Mouse (Mus musculus) urinary bladder, postnatal 14 days (tissue): ENCODE measurements around the gene Defb26.

ENCODE experiments used
- DNase-seq: peaks from one replicate; pipeline ENCODE4 v3.0.0; 2021; ENCODE audit warnings: low spot score

Defb26 gene

DNA sequence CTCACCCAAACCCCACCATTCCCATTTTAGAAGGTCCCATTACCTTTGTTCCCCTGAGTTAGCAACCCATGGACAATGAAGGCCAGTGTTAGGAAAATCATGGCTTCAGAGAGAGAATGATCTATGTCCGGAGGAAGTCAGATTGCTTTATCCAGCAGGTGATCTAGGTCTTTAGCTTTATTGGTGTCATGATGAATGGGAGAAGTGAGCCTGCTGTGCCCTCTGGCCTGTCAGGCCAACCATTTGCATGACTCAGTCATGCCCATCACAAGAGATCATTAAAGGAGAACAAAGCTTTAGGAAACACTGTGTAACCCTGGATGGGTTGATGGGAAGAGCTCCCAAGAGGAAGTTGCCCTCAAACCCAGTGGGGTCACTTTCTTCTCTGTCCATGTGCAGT, at the start of gene Defb26:
Gene Defb26, minus strand, starts transcription at position 101 of the 400 bp plus-strand sequence.
- no peak for DNase-seq

DNA sequence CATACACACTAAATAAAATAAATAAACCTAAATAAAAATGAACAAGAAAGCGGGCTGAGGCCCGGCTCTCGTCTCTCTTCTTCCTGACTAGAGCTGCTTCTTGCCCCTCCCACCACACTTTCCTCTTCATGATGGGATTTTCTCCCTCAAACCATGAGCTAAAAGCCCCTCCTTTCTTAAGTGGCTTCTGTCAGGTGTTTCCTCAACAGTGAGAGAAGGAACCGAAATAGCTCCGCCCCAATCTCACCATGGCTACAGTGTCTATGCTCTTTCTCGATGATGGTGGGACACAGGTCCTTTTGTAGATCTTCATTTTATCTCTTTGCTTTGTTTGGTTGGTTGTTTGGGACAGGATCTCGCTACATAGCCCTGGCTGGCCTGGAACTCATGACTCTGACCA, 45.2 kb upstream of the Defb26 start:
- no peak for DNase-seq

DNA sequence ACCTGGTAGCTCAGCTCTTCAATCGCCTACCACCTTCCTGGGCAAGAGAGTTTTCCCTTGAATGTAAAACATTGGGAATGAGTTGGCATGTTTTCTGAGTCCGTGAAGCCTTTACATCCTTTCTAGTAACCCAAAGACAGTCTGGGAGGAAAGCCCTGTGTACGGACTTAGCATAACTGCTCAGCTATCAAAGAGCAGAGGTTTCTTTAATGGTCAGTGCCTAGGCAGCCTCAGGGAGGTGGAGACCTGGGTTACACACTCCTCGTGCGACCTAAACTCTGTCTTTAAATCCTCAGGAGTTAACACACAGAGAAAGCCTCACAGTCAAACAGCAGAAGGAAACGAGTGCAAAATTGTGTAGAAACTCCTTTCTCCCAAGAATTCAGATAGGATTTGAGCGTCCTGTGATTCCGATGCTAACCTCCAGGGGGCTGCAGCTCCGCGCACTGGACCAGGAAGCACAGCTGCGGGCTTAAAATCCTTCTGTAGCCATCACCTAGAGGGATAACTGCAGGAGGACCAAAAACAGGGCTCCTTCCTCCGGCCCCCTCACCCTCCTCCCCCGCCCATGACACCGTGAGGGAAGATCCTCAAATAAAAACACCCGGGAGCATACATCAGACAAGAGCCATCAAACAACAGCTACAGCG, 42.4 kb upstream of the Defb26 start:
- DNase-seq: peak; percentile 66

DNA sequence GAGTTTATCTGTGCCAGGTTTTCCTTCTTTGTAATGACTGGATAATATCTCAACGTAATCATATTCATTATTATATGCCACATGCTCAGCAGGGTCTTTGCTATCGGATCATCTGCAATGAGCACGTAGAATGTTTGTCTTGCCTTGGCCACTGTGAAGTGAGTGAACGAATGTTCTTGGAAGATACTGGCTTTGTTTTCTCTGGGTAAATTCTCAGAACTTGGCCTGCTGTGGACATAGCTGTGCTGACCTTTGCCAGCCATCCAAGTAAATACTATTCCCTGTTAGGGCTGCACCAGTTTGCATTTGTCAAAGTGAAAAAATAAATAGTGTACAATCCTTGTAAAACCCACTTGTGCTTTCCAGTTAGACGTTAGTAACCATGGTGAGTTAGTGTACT, 36.6 kb upstream of the Defb26 start:
- no peak for DNase-seq

DNA sequence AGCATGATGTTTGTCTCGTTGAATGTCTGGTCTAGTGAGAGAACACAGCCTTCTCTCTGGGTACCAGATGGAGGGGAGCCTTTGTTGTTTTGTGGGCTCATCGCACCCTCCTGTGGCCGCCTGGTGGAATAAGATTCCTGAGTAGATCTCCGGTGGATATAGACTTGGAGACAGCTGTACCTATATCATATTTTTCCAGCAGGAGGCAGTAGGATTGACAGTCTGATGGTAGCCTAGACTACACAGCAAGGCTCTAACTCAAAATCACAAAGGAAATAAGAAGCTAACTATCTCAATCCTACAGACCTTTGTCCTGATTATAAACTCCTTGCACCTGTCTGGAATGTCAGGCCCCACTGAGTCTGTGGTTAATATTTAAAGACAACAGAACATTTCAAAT, 33.2 kb upstream of the Defb26 start:
- peak; percentile 49 for DNase-seq

DNA sequence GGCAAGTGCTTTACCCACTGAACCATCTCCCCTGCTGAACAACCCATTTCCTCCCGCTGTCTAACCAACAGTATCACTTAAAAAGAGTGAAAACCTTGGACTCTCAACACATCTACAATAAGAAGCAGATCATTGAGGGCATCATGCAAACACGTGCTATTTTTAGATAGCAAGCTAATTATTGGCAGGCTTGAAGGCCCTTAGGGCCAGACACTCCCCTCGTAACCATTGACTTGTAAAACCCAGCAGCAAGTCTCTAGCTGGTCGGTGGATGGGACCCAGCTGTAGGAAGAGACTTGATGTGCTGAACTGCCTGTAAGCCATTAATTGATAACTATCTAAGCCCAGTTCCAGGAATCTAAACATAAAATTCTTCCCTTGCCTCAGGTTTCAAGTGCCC, 32.0 kb upstream of the Defb26 start:
- DNase-seq: peak; percentile 7

DNA sequence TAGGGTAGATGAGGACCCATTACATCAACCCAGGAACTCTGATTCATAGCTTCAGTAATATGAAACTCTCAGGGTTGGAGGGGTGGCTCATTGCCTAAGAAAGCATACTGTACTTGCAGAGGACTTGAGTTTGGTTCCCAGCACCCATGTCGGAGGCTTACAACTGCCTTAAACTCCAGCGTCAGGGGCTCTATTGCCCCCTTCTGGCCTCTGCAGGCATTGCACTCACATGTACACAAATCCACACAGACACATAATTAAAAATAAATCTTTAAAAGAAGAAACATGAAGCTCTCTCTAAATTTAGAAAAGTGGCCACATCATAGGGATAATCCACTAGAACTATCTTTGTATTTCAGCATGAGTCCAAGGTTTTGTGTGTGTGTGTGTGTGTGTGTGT, 31.4 kb upstream of the Defb26 start:
- DNase-seq: no peak

DNA sequence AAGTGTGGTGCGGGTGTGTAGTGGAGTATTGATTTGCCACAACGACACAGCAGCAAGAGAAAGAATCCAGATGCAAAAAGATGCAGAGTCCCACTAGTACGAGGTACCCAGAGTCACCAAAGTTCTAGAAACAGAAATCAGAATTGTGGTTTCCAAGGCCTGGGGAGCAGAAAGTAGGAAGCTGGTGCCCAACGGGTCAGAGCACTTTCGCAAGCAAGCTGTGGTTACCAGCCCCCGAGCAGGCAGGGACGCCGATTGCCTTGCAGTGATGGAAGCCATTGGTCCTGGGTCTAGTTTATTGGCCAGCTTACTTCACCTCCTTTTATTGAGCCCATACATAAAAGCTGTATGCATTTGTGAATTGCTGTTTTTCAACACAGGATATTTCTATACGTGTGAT, 30.5 kb upstream of the Defb26 start:
- DNase-seq: no peak

DNA sequence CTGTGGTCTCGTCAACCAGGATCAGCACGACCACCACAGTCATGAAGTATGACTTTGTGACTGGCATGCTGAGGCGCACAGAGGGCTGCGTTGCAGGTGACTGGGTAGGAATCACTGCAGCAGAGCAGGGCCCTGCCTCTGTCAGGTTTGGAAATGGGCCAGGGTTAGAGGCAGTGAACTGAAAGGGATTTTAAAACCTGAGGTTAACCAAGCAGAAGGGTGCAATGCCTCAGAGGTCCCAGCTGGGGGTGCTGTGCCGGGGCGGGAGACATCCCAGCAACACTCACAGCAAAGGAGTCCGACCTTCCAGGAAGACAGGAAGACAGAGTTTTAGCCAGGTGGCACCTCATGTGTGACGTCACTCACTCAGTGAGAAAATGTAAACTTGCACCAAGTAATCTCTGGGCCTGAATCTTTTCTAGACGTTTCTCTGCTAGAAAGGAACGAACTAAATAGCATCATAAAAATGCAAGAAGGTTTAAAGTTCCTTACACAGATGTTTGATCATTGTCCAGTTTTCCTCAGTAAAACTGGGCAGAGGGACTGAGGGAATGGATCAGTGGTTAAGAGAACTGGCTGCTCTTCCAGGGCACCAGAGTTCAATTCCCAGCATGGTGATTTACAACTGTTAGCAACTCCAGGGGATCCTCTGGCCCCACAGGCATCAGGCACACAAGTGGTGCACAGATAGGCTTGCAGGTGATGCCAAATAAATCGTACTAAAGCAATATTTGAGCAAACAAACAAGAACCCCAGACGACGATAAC, 28.6 kb upstream of the Defb26 start, which contains the start of gene Defb29:
Gene Defb29, minus strand, starts transcription at position 155 of the 767 bp plus-strand sequence.
- DNase-seq: no peak

DNA sequence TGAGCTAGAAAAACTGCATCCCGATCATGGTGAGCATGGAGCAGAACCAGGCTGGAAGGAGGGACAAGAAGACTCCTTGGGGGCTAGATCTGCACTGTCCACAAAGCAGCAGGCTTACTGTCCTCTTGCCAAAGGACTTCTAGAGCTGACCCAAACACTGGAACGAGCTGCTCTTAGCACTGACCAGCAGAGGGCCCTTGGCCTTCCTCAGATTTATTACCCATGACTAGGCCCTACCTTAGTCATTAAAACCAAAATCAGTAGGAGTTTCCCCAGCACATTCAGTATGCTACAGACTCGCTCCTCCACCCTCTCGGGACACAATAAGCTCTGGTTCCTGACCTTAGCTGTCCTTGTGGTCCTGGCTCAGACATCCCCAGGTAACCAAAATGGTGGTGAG, 6.5 kb upstream of the Defb26 start, which contains the start of gene Defb28:
Gene Defb28, plus strand, starts transcription at position 275 of the 400 bp plus-strand sequence.
- no peak for DNase-seq

DNA sequence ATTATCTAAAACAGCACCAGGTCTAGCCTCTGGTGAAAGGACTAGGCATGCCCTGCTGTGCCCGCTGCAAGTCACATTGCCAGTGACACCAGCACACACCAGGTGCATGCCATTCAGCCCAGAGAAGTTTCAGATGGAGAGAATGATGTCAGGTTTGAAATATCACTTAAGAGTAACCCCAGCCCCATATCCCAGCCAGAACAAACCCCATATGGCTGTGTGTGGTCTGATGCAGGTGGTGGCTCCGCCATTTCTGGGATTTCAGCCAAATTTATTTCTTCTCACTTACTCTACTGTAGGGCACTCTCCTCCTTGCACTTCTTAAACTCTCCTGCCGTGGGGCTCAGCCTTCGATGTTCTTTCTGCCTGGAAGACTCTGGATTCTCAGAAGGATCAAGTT, 4.6 kb upstream of the Defb26 start:
- no peak for DNase-seq

DNA sequence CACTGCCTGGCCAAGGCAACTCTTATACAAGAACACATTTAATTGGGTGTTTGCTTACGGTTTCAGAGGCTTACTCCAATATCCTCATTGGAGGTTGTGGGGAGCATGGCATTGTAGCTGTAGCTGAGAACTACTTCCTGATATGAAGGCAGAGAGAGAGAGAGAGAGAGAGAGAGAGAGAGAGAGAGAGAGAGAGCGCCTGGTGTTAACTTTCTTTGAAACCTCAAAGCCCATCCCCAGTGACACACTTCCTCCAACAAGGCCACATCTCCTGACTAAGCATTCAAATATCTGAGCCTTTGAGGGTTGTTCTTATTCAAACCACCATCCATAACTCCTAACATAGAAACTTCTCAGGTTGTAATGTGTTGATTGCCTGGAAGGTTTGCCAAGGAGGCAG, 7.5 kb downstream of the Defb26 start:
- no peak for DNase-seq

DNA sequence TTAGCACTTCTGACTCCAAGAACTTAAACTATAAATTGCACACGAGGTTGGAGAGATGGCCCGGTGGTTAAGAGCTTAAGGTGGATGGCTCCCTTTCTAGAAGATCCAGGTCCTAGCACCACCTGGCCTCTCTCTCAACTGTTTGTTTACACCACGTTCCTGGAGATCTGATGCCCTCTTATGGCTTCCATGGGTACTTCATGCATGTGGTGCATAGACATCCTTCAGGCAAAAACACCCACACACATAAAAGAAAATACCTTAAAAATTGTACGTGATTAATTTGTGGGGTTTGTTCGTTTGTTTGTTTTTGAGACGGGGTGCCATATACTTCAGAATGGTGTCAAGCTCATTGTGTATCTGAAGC, 10.6 kb downstream of the Defb26 start:
- DNase-seq: no peak

DNA sequence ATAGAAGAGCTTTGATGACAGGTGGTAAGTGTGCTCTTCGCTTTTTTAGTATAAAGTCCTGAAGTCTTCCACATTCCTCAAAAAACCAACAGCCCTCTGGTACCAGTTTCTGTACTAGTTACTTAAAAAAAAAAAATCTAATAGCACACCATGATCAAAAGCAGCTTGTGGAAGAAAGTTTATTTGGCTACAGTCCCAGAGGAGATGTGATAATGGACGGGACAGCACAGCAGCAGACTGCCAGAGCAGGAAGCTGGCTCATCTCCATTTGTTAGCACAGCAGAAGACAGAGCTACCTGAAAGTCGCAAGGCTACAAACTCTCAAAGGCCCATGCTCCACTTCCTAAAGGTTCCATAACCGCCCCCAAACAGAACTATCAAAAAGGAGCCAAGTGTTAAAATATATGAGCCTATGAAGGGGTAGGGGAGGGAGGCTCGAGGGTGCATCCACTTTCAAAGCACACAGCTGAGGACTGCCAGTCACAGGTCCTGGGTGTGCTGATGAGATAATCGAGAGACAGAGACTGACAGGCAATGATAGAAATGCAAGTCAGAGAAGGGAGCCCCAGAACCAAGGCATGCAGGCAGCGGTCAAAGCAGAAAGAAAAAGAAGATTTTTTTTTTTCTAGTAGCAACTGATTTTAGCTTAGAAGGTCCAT, 11.2 kb downstream of the Defb26 start:
- no peak for DNase-seq

DNA sequence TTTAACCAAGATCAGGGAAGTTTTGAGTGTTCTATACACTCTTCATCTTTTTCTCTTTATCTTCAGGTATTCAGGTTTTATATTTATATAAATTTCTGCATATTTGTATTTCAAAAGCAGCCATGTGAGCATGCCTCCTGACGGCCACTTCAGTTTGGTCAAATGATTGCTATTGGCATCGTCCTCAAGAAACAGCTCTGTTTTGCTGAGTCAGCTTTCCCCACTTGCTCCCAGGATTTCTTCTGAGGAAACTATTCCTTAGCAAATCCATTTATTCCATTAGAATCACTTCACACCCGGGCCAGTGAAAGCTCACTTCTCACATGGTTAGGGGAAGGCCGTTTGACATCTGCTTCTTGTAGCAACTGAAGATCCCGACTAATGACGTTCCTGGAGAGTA, 13.5 kb downstream of the Defb26 start:
- DNase-seq: no peak

DNA sequence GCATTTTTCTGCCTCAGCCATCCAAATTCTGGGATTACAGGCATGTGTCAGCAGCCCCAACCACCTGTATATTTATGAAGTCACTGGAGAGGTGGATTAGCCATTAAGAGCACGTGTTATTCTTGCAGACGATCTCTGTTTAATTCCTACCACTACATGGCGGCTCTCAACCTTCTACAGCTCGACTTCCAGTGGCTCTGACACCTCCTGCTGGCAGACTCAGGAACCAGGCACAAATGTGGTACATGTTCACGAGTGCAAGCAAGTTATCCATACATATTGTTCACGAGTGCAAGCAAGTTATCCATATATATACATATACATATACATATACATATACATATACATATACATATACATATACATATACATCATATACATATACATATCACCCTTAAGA, 18.3 kb downstream of the Defb26 start:
- DNase-seq: no peak

DNA sequence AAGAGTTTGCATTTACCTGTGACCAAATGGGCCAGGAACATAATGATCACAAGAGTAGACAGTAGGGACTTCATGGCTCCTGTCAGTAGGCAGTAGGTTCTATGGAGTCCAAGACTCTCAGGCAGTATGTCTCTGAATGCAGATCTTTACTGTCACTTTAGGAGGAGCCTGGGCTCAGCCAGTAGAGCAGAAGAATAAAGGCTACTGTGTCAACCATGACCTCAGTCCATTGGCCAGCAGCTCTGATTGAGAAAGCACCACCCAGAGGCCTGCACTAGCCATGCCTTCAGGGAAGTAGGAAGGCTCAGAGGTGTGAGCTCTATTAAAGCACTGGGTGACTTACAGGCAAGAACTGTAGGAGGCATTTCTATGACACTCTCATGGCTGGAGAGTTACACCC, 21.5 kb downstream of the Defb26 start, which contains the start of gene Defb22:
Gene Defb22, minus strand, starts transcription at position 101 of the 400 bp plus-strand sequence.
- no peak for DNase-seq

DNA sequence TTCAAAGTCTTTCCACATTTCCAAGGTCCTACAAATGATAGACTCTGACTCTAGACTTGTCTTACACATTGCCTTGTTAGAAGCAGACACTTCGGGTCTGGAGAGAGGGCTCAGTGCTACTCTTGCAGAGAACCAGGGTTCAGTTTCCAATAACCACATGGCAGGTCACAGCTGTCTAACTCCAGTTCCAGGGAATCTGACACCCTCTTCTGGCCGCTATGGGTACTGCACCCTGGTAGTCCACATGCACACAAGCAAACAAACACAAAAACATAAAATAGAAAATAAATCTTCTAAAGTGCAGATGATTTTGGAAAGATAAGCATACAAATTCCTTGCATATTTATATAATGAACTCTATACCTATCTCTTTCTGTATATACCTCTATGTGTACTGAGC, 24.5 kb downstream of the Defb26 start:
- no peak for DNase-seq

DNA sequence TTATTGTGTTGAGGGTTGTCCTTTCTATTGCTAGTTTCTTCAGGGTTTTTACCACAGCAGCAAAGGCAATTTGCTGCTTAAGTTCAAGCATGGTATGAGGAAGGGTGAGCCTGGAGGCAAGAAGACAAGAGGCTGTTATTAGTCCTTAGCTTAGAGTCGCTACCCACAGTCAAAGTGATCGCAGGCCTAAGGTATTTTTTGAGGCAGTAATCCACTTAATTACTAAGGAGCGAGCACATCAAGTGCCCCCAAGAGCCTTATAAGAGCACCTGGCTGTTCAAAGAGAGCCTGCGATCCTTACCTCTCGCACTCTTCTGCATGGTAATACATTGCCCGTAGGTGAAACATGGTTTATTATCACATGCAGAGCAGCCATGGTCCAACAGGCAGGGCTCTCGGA, 29.8 kb downstream of the Defb26 start:
- DNase-seq: no peak

DNA sequence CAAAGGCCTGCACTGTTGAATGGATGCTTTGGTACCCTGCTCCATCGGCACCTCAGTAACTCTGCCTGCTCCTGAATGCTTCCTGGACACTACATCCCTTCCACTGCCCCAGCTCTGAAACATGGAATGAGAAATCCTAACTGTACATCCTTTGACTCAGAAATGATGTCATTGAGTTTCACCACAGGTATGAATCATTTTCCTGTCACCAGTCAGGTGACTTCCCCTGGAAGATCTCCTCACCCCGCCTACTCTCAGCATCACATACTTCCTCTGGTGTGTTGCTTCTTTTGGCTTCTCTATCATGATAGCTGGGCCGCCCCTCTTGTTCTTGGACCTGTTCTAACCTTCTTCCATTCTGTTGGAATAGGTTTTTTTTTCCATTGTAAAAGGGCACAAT, 30.6 kb downstream of the Defb26 start:
- no peak for DNase-seq

DNA sequence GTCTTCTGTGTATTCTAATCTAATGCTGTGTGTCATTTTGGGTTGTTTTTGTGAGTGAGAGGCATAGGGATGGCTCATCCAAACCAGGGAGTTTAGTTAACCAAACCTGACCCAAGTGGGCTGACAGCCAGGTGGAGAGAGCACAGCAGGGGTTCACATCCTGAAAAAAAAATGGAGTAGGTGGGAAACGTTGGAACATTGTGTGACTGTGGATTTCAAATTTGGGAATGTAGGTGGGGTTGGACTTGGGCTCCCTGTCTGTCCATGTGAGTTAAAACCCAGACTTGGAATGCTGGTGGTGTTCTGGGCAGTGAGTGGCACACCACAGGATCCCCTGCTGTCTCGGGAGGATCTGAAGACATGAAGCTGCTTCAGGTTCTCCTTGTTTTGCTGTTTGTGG, 34.7 kb downstream of the Defb26 start, which contains the start of gene Defb20:
Gene Defb20, plus strand, starts transcription at position 301 of the 400 bp plus-strand sequence.
- no peak for DNase-seq

DNA sequence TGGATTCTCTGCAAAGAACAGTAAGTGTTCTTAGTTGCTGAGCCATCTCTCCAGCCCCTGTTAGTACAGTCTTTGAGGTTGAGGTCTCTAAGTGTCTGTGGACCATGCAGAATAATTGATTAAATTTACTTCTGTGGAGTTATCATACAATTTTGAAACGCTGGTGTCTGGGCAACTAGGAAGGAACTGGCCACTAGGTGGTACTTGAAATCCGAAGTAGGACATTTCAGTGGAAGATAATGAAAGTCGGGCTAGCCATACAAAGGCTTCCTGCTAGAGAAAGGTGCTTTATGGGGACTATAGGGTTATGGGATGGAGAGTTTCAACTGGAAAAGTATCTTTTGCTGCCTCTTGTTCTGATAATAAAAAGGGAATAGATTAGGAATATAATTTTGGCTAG, 39.1 kb downstream of the Defb26 start:
- no peak for DNase-seq

DNA sequence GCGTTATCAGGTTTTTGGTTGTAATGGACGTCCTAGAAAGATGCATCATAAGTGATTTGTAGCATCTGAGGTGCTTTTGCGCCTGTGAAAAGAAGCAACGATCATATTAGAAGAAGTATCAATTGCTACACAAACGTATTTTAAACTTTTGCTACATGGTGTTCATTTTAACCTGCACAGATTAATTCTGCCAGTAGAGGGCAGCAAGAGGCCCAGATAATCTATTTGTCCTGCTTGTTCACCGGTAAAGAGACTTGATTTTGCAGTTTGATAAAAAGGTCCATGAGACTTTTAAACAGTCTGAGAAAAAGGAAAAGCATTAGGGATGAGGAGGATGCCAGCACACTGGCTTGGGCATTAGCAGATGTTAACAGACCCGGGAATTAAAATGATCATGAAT, 40.5 kb downstream of the Defb26 start:
- peak; percentile 45 for DNase-seq
